Mouse (Mus musculus) kidney, postnatal 14 days (tissue): ENCODE measurements around the gene Zfp385c.

ENCODE experiments used
- DNase-seq: peaks from one replicate; pipeline ENCODE4 v3.0.0; 2022; ENCODE audit warnings: mixed read lengths

Zfp385c gene

GRCm38 (mm10) chr11:100716649-100717048 is 24.4 kb upstream of the Zfp385c start:
- DNase-seq = no peak

DNA sequence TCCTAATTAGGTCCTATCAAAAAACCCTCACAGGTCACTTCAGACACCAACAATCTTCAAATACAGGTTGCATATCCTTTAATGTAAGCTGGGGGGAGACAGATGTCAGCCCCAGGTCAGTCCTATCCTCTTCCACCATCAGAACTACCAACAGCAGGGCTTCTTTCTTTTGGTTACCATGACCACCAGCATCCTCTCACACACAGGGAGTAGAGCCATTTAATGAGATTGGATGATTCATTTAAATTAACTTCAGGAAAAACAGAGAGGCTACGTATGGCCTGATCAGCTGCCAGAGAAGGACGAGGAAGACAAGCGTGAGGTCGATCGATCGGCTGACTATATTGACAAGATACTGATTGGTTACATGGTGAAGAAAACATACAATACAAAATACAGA is 22.7 kb upstream of the Zfp385c start:
- DNase-seq = no peak

DNA sequence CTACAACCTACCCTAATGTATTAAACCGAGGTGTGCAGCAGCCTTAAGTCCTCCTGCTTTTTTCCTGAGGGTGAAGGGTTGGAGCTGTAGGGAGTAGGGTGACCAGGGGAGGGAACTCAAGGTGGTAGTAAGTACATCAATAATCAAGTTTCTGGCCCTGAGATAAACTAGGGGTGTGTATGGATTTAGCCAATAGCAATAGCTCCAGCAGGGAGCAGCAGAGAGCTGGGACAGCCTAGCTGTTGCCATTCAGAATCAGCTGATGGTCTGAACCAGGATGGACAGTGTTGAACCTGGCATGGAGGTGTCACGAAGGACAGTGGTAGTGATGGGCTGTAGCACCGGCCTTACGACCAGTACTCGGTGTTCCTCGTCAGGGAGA is 22.3 kb upstream of the Zfp385c start:
- DNase-seq = peak; percentile 89

GRCm38 (mm10) chr11:100713735-100714533 is 21.7 kb upstream of the Zfp385c start, which contains the start of gene Hspb9:
Gene Hspb9, plus strand, starts transcription at chr11:100713850.
- peak; percentile 84 for DNase-seq

GRCm38 (mm10) chr11:100713174-100713573 is 20.9 kb upstream of the Zfp385c start:
- no peak for DNase-seq

GRCm38 (mm10) chr11:100711783-100712615 is 19.7 kb upstream of the Zfp385c start, which contains the start of gene Kat2a:
Gene Kat2a, minus strand, starts transcription at chr11:100712465.
- peak; percentile 92 for DNase-seq

DNA sequence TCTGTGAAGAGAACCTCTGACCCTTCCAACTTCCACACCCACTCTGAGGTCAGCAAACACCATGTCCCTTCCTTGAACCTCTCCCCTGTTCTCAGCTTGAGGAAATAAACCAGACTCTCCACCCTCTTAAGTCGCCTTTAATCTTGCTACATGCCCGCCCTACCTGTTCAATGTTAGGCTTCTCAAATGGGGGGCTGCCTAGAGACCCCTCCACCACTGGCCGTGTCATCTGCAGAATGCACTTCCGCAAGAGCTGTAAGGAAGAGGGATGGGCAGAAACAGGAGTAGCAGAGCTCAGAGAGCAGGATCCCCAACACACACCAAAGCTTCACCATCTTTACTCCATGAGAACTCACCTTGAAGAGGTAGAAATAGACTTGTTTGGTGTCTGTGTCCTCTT is 18.7 kb upstream of the Zfp385c start:
- no peak for DNase-seq

DNA sequence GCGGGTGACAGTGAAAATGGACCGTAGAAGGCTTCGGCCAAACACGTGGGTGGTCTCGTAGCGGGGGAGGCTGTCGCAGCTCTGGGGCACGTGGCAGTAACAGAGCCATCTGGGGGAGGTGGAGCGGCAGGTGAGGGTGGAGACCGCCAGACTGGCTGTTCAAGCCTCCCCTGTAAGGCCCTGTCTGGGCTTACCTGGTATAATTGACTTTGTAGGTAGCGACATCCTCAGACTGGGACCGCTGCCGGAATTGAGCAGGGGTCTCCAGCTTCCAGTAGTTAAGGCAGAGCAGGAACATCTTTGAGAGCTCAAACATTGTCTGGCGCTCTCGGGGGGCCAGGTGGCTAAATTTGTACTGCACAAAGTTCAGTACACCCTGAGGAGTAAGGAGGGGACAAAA is 18.3 kb upstream of the Zfp385c start:
- no peak for DNase-seq

DNA sequence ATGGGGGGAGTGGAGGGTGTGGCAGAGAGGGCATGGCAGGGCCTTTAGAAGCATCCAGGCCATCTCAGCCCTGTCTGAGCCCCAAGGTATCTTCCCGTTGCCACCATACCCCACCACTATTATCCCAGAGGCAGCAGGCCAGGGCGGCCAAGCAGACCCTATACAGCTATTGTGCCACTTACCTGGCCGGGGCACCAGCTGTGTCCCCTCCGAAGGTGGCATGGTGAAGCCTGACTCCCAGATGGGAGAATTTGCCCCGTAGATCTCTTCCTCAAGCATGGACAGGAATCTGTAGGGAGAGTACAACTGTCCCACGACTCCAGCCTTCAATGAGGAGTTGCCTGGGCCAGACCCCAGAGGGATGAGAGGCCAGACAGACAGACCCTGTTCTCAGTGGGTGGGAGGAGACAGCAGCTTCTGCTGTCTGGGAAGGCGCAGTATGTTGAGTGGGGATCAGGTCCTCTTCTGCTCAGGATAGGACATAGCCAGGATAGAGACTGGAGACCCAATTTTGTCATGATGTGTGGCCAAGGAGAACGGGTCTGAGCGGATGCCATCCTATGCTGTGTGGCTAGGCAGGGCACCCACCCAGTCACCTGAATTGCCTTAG is 17.1 kb upstream of the Zfp385c start:
- no peak for DNase-seq

DNA sequence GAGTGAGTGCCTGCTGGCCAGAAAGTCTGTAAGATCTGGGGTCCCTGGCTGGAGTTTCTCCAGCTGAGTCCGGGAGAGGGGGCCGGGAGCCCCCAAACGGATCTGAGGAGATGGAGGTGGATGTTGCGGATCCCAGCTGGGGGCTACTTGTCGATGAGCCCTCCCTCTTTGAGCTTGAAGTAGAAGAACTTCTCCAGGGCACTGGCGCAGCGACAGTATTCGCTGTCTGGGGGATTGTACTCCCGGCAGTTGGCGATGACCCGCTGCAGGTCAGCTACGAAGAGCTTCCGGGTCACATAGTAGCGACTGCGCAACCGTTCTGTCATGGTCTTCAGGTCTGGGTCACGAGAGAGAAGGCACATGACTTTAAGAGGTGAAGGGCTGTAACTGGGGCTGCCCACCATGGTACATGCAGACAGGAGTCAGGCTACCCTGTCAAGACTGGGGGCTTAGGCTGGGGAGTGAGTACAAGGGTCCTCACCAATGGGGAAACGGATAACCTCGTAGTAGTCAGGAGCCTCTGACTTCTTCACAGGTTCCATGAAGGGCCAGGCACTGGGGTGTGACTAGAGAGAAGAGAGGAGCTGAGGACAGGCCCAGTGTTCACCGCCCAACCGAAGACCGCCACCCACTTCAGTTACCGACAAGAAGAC is 13.0 kb upstream of the Zfp385c start:
- no peak for DNase-seq

- DNase-seq = no peak
These were observed 11.7 kb upstream of the Zfp385c start, which contains the start of gene Dhx58 for GRCm38 (mm10) chr11:100703851-100704531. Gene Dhx58, minus strand, starts transcription at chr11:100704271.

GRCm38 (mm10) chr11:100703366-100703765 is 11.1 kb upstream of the Zfp385c start:
- DNase-seq = peak; percentile 51

- no peak for DNase-seq
These were observed 10.7 kb upstream of the Zfp385c start for GRCm38 (mm10) chr11:100702906-100703305.

GRCm38 (mm10) chr11:100702081-100702851 is 10.0 kb upstream of the Zfp385c start:
- DNase-seq = peak; percentile 70

DNA sequence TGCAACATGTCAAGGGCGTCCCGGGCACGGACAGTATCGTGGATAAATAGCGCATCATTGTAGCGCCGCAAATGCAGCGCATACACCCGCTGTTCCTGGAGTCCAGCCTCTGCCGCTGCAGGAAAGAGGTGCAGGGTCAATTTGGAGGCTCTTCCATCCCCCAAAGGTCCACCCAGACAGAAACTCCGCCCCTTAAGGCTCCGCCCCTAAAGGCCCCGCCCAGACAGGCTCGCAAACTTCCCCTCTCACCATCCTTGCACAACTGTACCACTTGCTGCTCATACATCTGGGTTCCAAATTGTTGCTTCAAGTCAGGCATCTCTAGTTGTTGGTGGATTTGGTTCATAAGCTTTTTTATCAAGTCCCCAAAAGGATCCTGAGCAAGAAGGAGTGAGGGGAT is 9.0 kb upstream of the Zfp385c start:
- DNase-seq = peak; percentile 53

GRCm38 (mm10) chr11:100700710-100701109 is 8.5 kb upstream of the Zfp385c start:
- no peak for DNase-seq

GRCm38 (mm10) chr11:100697921-100698320 is 5.7 kb upstream of the Zfp385c start:
- DNase-seq = no peak

GRCm38 (mm10) chr11:100694926-100695325 is 2.7 kb upstream of the Zfp385c start:
- DNase-seq = peak; percentile 81

GRCm38 (mm10) chr11:100693154-100693553 is 899 bp upstream of the Zfp385c start:
- no peak for DNase-seq

GRCm38 (mm10) chr11:100690389-100690788 is 1.9 kb downstream of the Zfp385c start:
- no peak for DNase-seq

DNA sequence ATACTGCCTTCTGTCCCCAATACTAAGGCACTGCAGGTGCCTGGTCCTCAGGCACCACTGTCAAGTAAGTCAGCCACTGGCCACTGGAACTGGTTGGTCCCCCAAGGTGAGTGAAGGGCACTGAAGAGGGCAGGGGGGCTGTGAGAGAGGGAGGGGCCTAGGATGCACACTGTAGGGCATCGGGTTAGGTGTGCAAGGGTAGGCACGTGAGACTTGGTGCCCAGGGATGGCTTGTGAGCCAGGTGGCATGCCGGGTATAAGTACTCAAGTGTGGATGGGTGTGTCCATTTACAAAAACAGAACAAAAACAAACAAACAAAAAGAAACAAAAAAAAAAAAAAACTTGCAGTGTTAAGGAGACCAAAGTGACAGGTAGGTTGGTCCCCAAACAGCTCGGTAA is 3.8 kb downstream of the Zfp385c start:
- no peak for DNase-seq
